8 mouse cellular contexts compared by ENCODE assay signal in the genomic region with DNA sequence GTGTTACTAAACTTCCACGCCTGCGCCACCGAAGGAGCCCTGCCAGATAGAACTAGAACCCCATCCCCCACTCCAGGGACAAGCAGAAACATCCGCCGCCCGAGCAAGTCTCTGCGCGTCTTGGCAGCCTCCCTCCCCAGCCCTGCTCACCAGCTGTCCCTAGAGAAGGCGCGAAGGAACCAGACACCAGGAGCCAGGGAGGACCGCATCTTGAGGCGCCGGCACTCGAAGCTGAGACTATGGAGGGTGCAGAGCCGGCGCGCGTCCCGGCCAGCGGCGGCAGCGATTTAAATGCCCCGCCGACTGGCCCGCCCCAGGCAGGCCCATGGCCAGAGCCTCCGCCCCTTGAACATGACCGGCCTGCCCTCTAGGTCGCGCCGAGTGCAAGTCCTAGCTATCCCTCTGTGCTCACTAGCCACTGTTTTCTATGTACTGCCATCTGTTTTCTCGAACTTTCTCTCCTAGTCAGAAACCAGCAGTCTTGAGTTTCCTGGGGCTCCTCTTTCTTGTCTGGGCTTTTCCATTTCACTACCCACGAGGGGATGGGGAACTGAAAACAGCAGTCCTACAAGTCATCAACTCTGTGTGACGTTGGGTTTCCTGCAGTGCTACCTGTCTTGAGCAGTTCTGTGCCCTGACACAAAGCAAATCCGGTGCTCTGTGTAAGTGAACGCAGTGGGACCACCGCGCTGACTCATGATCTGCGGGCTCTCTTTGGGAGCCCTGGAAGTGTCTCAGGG. TPM values are rescaled to one million over a fixed set of nuclear protein-coding genes. Genes with fewer than 3 reads are reported as not detected.
DNase-seq lines count a peak whose midpoint lies in the region; ATAC-seq and TF ChIP-seq lines count a peak whose summit lies in the region.

A gene (minus strand): TSS at position 590 of the 740 bp plus-strand sequence.

- TF ChIP-seq POLR2A in cortical plate, adult 2 months (IDR thresholded peaks at IDR 0.05; ENCODE audit: extremely low read depth, insufficient read depth, low read length), result no peak

- H3K27me3 ChIP-seq in megakaryocyte, embryonic 14.5 days (replicated peaks), result peaks cover 53% of the 10 kb centered on the region

- ATAC-seq in inflammation-experienced regulatory T-cells, adult 6 months, result peak; percentile 91

- H3K9me3 ChIP-seq in megakaryocyte, embryonic 14.5 days, result no peaks in the 10 kb centered on the region

- intact Hi-C loops in left cerebral cortex, postnatal 10 days (cut with DNase I), result loop anchor here (5.0 kb wide), 1 partner anchor 67 kb away; no protein-coding TSS in a partner anchor

- TF ChIP-seq CTCF in cortical plate, adult 2 months (IDR thresholded peaks at IDR 0.05; ENCODE audit: extremely low read depth, insufficient read depth, low read length), result no peak

- peak within 1 kb of the TSS; percentile 15; the same call in 1 of the 2 replicates for H3K4me3 ChIP-seq in cortical plate, adult 2 months (ENCODE audit: insufficient read depth, low read length)
- H3K4me3 ChIP-seq in megakaryocyte, embryonic 14.5 days (replicated peaks), result peak within 1 kb of the TSS; percentile 90

- peak; percentile 70 for DNase-seq in ZHBTc4 (ENCODE audit: low read depth, low spot score)
- DNase-seq in gastrocnemius, postnatal 25 days, result peak; percentile 74
- DNase-seq in left cerebral cortex, postnatal 10 days (ENCODE audit: extremely low spot score in 1 of 2, low spot score in 2 of 2), result peak; percentile 81 to 86
- peak; percentile 76 to 82 for DNase-seq in right cerebral cortex, postnatal 36 days (ENCODE audit: low spot score in 2 of 2)
- DNase-seq in c-Kit-positive CD71-positive TER-119-positive erythroid progenitor cells, embryonic 14.5 days (ENCODE audit: low spot score), result no peak

- H3K36me3 ChIP-seq in megakaryocyte, embryonic 14.5 days (replicated peaks; ENCODE audit: low read length), result no peaks in the 10 kb centered on the region

- peaks cover 3% of the 10 kb centered on the region; the same call in 1 of the 2 replicates for H3K4me1 ChIP-seq in cortical plate, adult 2 months (ENCODE audit: control insufficient read depth, insufficient read depth, low read length)
- H3K4me1 ChIP-seq in megakaryocyte, embryonic 14.5 days, result peaks cover 34% of the 10 kb centered on the region

- no peak within 1 kb of the TSS for H3K27ac ChIP-seq in cortical plate, adult 2 months (ENCODE audit: insufficient read depth, low read length)

RNA-seq across cellular contexts. Expression of the gene that starts here (rescaled TPM):
- polyA plus RNA-seq in cortical plate, adult 2 months (2012; rRNA removed), result 2.0 and 2.6 TPM in 2 replicates
- total RNA-seq in gastrocnemius, postnatal 25 days (2021), result 1 to 10 TPM in 1 of 2 experiments, under 1 TPM in 1; 0.92 to 1.1 TPM
- 1 to 10 TPM; 2.5 to 3.6 (median 2.6) TPM for polyA plus RNA-seq in inflammation-experienced regulatory T-cells, adult 6 months (2017; shearing (Covaris generic))
- total RNA-seq in left cerebral cortex, postnatal 10 days (2021), result 1 to 10 TPM; 1.8 to 1.9 TPM
- polyA plus RNA-seq in megakaryocyte, embryonic 14.5 days (2012; ENCODE audit: insufficient read depth, low replicate concordance), result 1.2 TPM in 1 of 2 replicates, not detected in the other
